Mouse (Mus musculus) urinary bladder, adult 18-20 months (tissue): Measurements from ENCODE around the gene Myo15b.
A peak's percentile ranks its signal among the peaks of the same experiment; 100 is the strongest.

Experiments used
- DNase-seq, 2 experiments: peaks; one replicate each; pipeline ENCODE4 v3.0.0; 2022; ENCODE audit warnings: low spot score in 2 of 2, mixed read lengths in 2 of 2

The Myo15b gene

DNA sequence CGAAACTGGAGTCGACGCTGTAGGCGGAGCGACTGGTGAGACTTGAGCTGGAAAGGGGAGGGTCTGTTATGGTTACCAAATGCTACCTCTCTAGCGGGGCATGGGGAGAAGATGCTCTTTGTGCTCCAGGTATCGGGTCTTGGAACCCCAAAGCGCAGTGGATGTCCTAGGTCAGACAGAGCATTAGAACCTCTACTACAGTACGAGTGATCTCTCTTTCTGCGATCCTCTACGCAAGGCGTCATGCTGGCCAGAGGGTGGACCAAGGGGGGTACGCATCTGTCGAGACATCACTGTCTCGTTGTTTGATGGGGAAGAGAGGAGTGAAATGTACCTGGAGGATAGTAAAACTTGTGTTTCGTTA, 75.5 kb downstream of the Myo15b start:
- DNase-seq: no peak

DNA sequence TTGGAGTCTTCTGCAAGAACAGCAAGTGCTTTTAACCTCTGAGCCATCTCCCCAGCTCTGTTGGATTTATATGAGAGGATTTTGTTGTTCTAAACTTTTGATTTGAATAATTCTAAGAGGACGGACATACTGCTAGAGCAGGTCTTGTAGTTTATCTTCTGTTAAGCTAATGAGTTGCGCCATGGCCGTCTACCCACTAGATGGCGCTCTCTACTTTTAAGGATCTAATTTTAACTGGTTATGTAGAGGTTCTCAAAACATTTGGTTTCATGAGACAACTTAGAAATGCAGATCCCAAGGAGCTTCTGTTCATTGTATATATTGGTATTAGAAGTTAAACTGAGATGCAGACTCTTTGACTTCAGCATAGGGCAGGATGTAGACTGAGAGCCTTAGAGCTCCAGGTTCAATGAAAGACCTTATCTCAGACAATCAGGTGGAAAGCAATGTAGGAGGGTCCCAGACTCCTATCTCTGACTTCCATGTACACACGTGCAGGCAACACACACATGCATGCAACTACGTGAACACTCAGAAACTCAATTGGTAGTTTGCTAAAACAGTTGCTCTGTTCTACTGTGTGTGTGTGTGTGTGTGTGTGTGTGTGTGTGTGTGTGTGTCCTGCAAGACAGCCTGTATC, 81.6 kb downstream of the Myo15b start:
- peak in 1 of 2 experiments; percentile 36 for DNase-seq

DNA sequence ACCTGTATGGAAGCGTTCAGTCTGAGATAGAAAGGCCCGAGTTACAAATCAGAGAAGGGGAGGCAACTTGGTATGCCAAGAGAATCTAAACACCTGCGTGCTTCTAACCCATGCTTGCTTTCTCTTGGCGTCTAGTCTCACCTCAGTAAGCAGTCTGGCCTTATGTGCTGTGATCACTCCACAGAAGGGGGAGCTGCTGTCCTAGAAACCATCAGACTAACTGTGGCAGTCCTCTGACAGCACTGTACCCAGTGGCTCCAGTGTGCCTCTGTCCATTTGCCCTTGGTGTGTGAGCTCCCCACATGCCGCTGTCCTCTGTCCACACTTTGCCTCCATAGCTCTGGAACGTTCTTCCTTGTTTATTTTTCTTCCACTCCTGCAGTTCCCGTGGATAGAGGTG, 83.8 kb downstream of the Myo15b start:
- DNase-seq: no peak
